Mouse (Mus musculus): ENCODE results near the gene Tnni2. TPM values are rescaled to one million over a fixed set of nuclear protein-coding genes. Genes with fewer than 3 reads are reported as not detected.

Gene Tnni2
- polyA plus RNA-seq, 2 experiments, result 2.1 to 2.2 TPM

DNA sequence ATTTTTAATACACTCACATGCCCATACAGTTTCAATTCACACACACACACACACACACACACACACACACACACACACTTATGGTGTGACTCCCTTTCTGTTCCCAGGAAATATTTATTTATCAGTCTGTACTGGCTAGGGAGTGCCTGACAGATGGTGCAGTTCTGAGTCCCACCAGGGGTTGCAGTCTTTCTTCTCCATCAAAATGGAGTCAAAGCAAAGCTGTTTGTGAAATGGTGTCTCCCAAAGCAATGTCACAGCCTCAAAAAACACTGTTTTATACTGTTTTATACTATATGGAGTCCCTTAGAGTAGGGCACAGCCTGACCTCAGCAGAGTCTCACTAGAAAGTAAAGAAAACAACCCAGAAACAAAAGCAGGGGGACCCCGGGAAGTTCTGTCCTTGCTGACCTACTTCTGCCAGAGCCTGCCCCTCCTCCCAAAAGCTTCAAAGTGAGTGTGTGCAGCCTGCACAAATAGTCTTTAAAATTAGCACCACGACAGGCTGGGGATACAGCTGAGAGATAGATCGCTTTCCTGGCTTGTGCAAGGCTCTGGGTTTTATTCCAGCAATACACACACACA lies 15.7 kb downstream of the Tnni2 start:
- DNase-seq (ENCODE audit: low read depth in 3 of 3, low spot score in 3 of 3) (no peak), ATAC-seq (ENCODE audit: insufficient read depth) (no peak)
- Histone ChIP-seq H3K4me3 (ENCODE audit: insufficient read depth in 1 of 2, low read depth in 2 of 2, low read length in 2 of 2) (no peak overlapping the region), H3K9me3 (ENCODE audit: control insufficient read depth, low read length) (no peaks in the 10 kb centered on the region), H3K36me3 (replicated peaks; ENCODE audit: control insufficient read depth, insufficient read depth, low read depth) (no peaks in the 10 kb centered on the region), H3K27me3 (ENCODE audit: control insufficient read depth, insufficient read depth, low read length) (no peaks in the 10 kb centered on the region), H3K4me1 (replicated peaks; ENCODE audit: control insufficient read depth in 2 of 2, insufficient read depth in 2 of 2, low read length in 1 of 2) (peaks cover 0 to 17% of the 10 kb centered on the region in 2 experiments; a peak in 2 of 4 replicates), H3K4me2 (ENCODE audit: low read depth) (no peak overlapping the region), H3K9ac (replicated peaks) (no peak overlapping the region), H3K27ac (no peak overlapping the region)
- TF ChIP-seq EP300 (IDR thresholded peaks at IDR 0.05; ENCODE audit: low read depth), result no peak
- no peak for TF ChIP-seq CTCF (IDR thresholded peaks at IDR 0.05; ENCODE audit: low read depth)
- 27% methylated on average over 3 of the region's 3 CpGs for WGBS (ENCODE audit: insufficient replicate concordance)

DNA sequence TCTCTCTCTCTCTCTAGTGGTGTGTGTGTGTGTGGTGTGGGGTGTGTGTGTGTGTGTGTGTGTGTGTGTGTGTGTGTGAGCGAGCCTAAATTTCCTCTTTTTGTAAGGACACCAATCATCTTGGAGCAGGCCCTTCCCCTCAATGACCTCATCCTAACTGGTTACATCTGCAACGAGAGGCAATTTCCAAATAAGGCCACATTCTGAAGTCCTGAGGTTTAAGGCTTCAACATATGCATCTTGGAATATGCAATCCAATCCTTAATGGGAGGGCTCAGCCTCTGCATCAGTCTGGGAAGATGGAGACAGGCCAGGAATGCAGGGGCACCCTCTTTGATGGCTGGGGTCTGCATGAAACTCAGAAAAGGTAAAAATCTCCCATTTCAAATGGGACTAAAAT lies 16.4 kb downstream of the Tnni2 start:
- no peaks in the 10 kb centered on the region for H3K27me3 ChIP-seq (ENCODE audit: control insufficient read depth, insufficient read depth, low read length)
- peaks cover 0 to 17% of the 10 kb centered on the region in 2 experiments; a peak in 2 of 4 replicates for H3K4me1 ChIP-seq (replicated peaks; ENCODE audit: control insufficient read depth in 2 of 2, insufficient read depth in 2 of 2, low read length in 1 of 2)
- no peak overlapping the region for H3K4me3 ChIP-seq (ENCODE audit: insufficient read depth in 1 of 2, low read depth in 2 of 2, low read length in 2 of 2)
- WGBS (ENCODE audit: insufficient replicate concordance), result 25% methylated on average over 2 of the region's 2 CpGs
- H3K36me3 ChIP-seq (replicated peaks; ENCODE audit: control insufficient read depth, insufficient read depth, low read depth), result no peaks in the 10 kb centered on the region
- no peak for ATAC-seq (ENCODE audit: insufficient read depth)
- no peak overlapping the region for H3K9ac ChIP-seq (replicated peaks)
- no peak overlapping the region for H3K4me2 ChIP-seq (ENCODE audit: low read depth)
- no peak for DNase-seq (ENCODE audit: low read depth in 3 of 3, low spot score in 3 of 3)
- H3K27ac ChIP-seq, result no peak overlapping the region
- TF ChIP-seq EP300 (IDR thresholded peaks at IDR 0.05; ENCODE audit: low read depth), result no peak
- no peak for TF ChIP-seq CTCF (IDR thresholded peaks at IDR 0.05; ENCODE audit: low read depth)
- no peaks in the 10 kb centered on the region for H3K9me3 ChIP-seq (ENCODE audit: control insufficient read depth, low read length)

DNA sequence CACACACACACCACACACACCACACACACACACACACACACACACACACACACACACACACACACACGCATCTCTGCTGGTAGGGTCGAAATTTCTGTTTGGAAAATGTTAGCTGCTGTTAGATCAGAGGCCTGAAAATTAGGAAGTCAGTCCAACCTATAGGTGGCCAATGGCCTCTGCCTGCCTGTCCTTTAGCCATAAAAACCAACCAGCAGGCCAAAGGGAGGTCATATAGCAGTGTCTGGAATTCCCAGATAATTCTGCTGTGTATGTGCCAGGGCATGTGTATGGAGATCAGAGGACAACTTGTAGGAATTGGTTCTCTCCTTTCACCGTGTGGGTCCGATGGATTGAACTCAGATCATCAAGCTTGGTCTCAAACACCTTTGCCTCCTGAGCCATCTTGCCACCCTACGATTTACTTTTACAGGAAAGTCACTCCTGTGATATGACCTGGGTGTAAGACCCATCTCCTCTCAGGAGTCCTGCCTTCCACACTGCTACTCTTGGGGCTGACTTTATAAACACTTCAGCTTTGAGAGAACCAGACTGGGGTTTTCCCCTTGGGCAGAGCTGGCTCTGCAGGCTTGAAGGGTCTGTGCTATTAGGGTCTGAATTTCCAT lies 17.2 kb downstream of the Tnni2 start:
- Histone ChIP-seq H3K27me3 (ENCODE audit: control insufficient read depth, insufficient read depth, low read length) (no peaks in the 10 kb centered on the region), H3K4me3 (ENCODE audit: insufficient read depth in 1 of 2, low read depth in 2 of 2, low read length in 2 of 2) (no peak overlapping the region), H3K4me1 (replicated peaks; ENCODE audit: control insufficient read depth in 2 of 2, insufficient read depth in 2 of 2, low read length in 1 of 2) (peaks cover 0 to 17% of the 10 kb centered on the region in 2 experiments; a peak in 2 of 4 replicates), H3K27ac (no peak overlapping the region), H3K9ac (replicated peaks) (no peak overlapping the region), H3K36me3 (replicated peaks; ENCODE audit: control insufficient read depth, insufficient read depth, low read depth) (no peaks in the 10 kb centered on the region), H3K9me3 (ENCODE audit: control insufficient read depth, low read length) (no peaks in the 10 kb centered on the region), H3K4me2 (ENCODE audit: low read depth) (no peak overlapping the region)
- TF ChIP-seq CTCF (IDR thresholded peaks at IDR 0.05; ENCODE audit: low read depth) (no peak), EP300 (IDR thresholded peaks at IDR 0.05; ENCODE audit: low read depth) (no peak)
- 63% methylated on average over 5 of the region's 5 CpGs for WGBS (ENCODE audit: insufficient replicate concordance)
- ATAC-seq (ENCODE audit: insufficient read depth) (no peak), DNase-seq (ENCODE audit: low read depth in 3 of 3, low spot score in 3 of 3) (no peak)

DNA sequence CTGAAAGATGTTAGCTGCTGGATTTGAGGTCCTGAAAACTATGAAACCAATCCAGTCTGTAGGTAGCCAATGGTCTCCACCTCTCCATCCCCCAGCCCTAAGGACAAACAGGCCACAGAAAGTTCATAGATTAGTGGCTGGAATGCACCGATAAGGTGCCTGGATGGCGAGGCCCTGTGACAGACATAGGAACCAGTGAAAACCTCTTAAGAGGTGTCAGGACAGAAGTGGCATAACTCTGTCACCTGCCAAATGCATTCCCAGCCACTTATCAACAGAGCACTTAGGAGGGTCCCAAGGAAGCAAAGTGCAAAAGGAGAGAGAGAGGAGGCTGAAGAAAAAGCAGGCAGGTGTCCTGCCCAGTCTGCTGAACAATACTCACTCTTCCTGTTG lies 17.7 kb downstream of the Tnni2 start:
- H3K36me3 ChIP-seq (replicated peaks; ENCODE audit: control insufficient read depth, insufficient read depth, low read depth), result no peaks in the 10 kb centered on the region
- H3K9me3 ChIP-seq (ENCODE audit: control insufficient read depth, low read length), result no peaks in the 10 kb centered on the region
- H3K27me3 ChIP-seq (ENCODE audit: control insufficient read depth, insufficient read depth, low read length), result no peaks in the 10 kb centered on the region
- H3K9ac ChIP-seq (replicated peaks), result no peak overlapping the region
- H3K27ac ChIP-seq, result no peak overlapping the region
- H3K4me3 ChIP-seq (ENCODE audit: insufficient read depth in 1 of 2, low read depth in 2 of 2, low read length in 2 of 2), result no peak overlapping the region
- no peak overlapping the region for H3K4me2 ChIP-seq (ENCODE audit: low read depth)
- DNase-seq (ENCODE audit: low read depth in 3 of 3, low spot score in 3 of 3), result no peak
- peaks cover 0 to 17% of the 10 kb centered on the region in 2 experiments; a peak in 2 of 4 replicates for H3K4me1 ChIP-seq (replicated peaks; ENCODE audit: control insufficient read depth in 2 of 2, insufficient read depth in 2 of 2, low read length in 1 of 2)
- WGBS (ENCODE audit: insufficient replicate concordance), result 39% methylated on average over 2 of the region's 2 CpGs
- no peak for ATAC-seq (ENCODE audit: insufficient read depth)
- TF ChIP-seq CTCF (IDR thresholded peaks at IDR 0.05; ENCODE audit: low read depth), result no peak
- no peak for TF ChIP-seq EP300 (IDR thresholded peaks at IDR 0.05; ENCODE audit: low read depth)

DNA sequence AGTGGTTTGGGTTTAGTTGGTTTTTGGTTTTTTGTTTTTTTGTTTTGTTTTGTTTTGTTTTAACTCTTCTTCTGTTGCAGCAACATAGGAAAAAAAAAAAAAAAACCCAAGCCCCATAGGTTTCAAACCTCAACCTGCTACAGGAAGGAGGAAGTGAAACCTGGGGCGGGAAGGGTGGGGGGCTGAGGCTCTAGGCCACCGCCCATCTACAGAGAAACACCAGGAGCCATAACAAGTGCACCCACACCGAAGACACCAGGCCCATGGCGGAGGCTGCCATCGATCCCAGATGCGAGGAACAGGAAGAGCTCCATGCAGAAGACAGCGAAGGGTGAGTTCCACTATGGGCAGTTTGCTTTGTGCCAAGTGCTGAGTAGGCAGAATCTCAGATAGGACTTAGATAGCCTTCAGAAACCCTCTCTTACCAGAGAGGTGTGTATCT lies 19.0 kb downstream of the Tnni2 start, which contains the start of gene Lsp1:
Lsp1 (plus strand) TSS at position 174 of the 442 bp plus-strand sequence.
- H3K4me1 ChIP-seq (replicated peaks; ENCODE audit: control insufficient read depth in 2 of 2, insufficient read depth in 2 of 2, low read length in 1 of 2), result peaks cover 0 to 17% of the 10 kb centered on the region in 2 experiments; a peak in 2 of 4 replicates
- H3K4me2 ChIP-seq (ENCODE audit: low read depth), result no peak within 1 kb of the TSS
- H3K36me3 ChIP-seq (replicated peaks; ENCODE audit: control insufficient read depth, insufficient read depth, low read depth), result no peaks in the 10 kb centered on the region
- no peak within 1 kb of the TSS for H3K9ac ChIP-seq (replicated peaks)
- no peak for TF ChIP-seq CTCF (IDR thresholded peaks at IDR 0.05; ENCODE audit: low read depth)
- TF ChIP-seq EP300 (IDR thresholded peaks at IDR 0.05; ENCODE audit: low read depth), result no peak
- WGBS (ENCODE audit: insufficient replicate concordance), result 37% methylated on average over 7 of the region's 7 CpGs
- H3K27ac ChIP-seq, result no peak within 1 kb of the TSS
- ATAC-seq (ENCODE audit: insufficient read depth) (no peak), DNase-seq (ENCODE audit: low read depth in 3 of 3, low spot score in 3 of 3) (no peak)
- peak within 1 kb of the TSS; percentile 3 to 15; a peak in 2 of 4 replicates for H3K4me3 ChIP-seq (ENCODE audit: insufficient read depth in 1 of 2, low read depth in 2 of 2, low read length in 2 of 2)
- no peaks in the 10 kb centered on the region for H3K27me3 ChIP-seq (ENCODE audit: control insufficient read depth, insufficient read depth, low read length)
- no peaks in the 10 kb centered on the region for H3K9me3 ChIP-seq (ENCODE audit: control insufficient read depth, low read length)

All from liver, embryonic 14.5 days (tissue).